Mouse (Mus musculus) heart, embryonic 15.5 days (tissue): Measurements from ENCODE around the gene Dnajc1. TPM values are rescaled to one million over a fixed set of nuclear protein-coding genes. Genes with fewer than 3 reads are reported as not detected.

Experiments used
- ATAC-seq: fragments of 200-750 bp; cut with Nextera tagmentation; replicated peaks from 2 replicates; pipeline ENCODE4 v1.8.0; 2017; ENCODE audit warnings: low read depth, moderate TSS enrichment; ENCODE audit not compliant: insufficient number of reproducible peaks, insufficient read depth, low FRiP score
- H3K27ac ChIP-seq: fragments of 300-500 bp; sonication (generic); 2 replicates; pipeline ENCODE4 v1.5.1; 2015; ENCODE audit warnings: mild to moderate bottlenecking, inconsistent platforms
- H3K27me3 ChIP-seq: fragments of 300-500 bp; sonication (generic); 2 replicates; pipeline ENCODE4 v1.6.1; 2015; ENCODE audit warnings: inconsistent platforms
- H3K36me3 ChIP-seq: fragments of 300-500 bp; sonication (generic); 2 replicates; pipeline ENCODE4 v1.6.1; 2015; ENCODE audit warnings: mild to moderate bottlenecking, inconsistent platforms
- H3K4me1 ChIP-seq: fragments of 300-500 bp; sonication (generic); replicated peaks from 2 replicates; pipeline ENCODE4 v1.6.1; 2015; ENCODE audit warnings: inconsistent platforms
- H3K4me2 ChIP-seq: fragments of 300-500 bp; sonication (generic); 2 replicates; pipeline ENCODE4 v1.6.1; 2015; ENCODE audit warnings: inconsistent platforms, mild to moderate bottlenecking, moderate library complexity
- H3K4me3 ChIP-seq: fragments of 300-500 bp; sonication (generic); 2 replicates; pipeline ENCODE4 v1.5.1; 2015; ENCODE audit warnings: mild to moderate bottlenecking, inconsistent platforms
- H3K9ac ChIP-seq: fragments of 300-500 bp; sonication (generic); 2 replicates; pipeline ENCODE4 v1.6.1; 2015; ENCODE audit warnings: mild to moderate bottlenecking, inconsistent platforms
- H3K9me3 ChIP-seq: fragments of 300-500 bp; sonication (generic); replicated peaks from 2 replicates; pipeline ENCODE4 v1.6.1; 2016; ENCODE audit warnings: inconsistent platforms
- WGBS: fragments of 180-500 bp; shearing (Covaris S2); methylation state at CpG from one replicate; pipeline ENCODE4 v1.1.7; 2015; ENCODE audit warnings: mixed read lengths; 5-methylcytosine and 5-hydroxymethylcytosine counted together
- polyA plus RNA-seq: library from polyadenylated mRNA; unstranded; fragments of >200 nt; fragmentation: Nextera tagmentation; extraction: Ambion mirVana; gene quantifications from 2 replicates; pipeline ENCODE4 v1.2.1, GENCODE M21; 2015

Gene Dnajc1
- polyA plus RNA-seq, 1 experiment from 2014 or later = 23.8 TPM

DNA sequence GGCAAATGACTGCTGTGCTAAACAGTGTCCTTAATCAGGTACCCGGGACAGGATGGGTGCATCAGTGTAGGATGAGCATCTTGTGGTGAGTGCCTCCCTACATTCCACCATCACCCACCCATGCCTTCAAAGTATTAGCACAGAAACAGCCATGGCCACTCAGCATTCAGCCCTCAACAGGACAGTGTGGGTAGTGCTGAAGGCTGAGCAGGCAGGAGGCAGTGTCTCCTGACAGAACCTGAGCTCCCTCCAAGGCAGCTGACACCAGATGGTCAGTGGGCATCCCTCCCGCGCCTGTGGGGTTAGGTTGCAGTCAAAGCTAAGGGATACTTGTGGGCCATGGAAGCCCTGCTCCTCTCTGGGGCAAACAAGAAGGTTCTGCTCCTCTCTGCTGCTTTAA lies 174.8 kb downstream of the Dnajc1 start:
- no peak overlapping the region for H3K9ac ChIP-seq
- H3K27ac ChIP-seq = no peak overlapping the region
- H3K4me2 ChIP-seq = no peak overlapping the region
- no peaks in the 10 kb centered on the region for H3K9me3 ChIP-seq
- peaks cover 37% of the 10 kb centered on the region for H3K36me3 ChIP-seq
- H3K4me3 ChIP-seq = no peak overlapping the region
- peaks cover 18% of the 10 kb centered on the region for H3K4me1 ChIP-seq
- H3K27me3 ChIP-seq = no peaks in the 10 kb centered on the region
- ATAC-seq = no peak
- WGBS = 78% methylated on average over 3 of the region's 3 CpGs

DNA sequence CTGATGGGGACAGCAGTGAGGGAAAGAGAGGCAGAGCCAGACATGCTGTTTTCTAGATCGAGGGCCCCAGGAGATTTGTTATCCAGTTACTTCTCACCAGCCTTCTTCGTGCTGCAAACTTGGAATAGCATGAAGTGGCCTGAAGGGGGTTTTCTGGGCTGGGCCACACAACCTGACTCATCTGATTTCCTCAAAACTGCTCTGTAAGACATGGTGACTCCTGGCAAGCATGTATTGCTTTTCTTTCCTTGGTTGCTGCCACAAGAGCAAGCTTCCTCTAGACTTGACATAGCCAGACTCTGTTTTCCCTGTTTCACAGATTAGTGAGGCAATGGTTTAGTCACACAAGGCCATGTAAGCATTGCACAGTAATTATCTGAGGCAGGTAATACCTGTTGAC lies 178.6 kb downstream of the Dnajc1 start:
- H3K9me3 ChIP-seq = no peaks in the 10 kb centered on the region
- no peak for ATAC-seq
- no peaks in the 10 kb centered on the region for H3K27me3 ChIP-seq
- peak overlapping the region; percentile 12; the same call in 1 of the 2 replicates for H3K27ac ChIP-seq
- no peak overlapping the region for H3K4me3 ChIP-seq
- peaks cover 9% of the 10 kb centered on the region for H3K4me1 ChIP-seq
- 37% methylated on average over 2 of the region's 2 CpGs for WGBS
- no peak overlapping the region for H3K9ac ChIP-seq
- no peak overlapping the region for H3K4me2 ChIP-seq
- H3K36me3 ChIP-seq = peaks cover 62% of the 10 kb centered on the region

- Histone ChIP-seq H3K27ac (no peak overlapping the region), H3K36me3 (peaks cover 77% of the 10 kb centered on the region), H3K9ac (no peak overlapping the region), H3K4me2 (no peak overlapping the region), H3K27me3 (no peaks in the 10 kb centered on the region), H3K9me3 (no peaks in the 10 kb centered on the region), H3K4me1 (peaks cover 3% of the 10 kb centered on the region), H3K4me3 (no peak overlapping the region)
- 83% methylated on average over 4 of the region's 4 CpGs for WGBS
- ATAC-seq = no peak
Measured at GRCm38 (mm10) chr2:18209948-18210347, 182.7 kb downstream of the Dnajc1 start.

- no peak for ATAC-seq
- no peak overlapping the region for H3K27ac ChIP-seq
- no peaks in the 10 kb centered on the region for H3K27me3 ChIP-seq
- peaks cover 3% of the 10 kb centered on the region for H3K4me1 ChIP-seq
- H3K36me3 ChIP-seq = peaks cover 71% of the 10 kb centered on the region
- H3K9me3 ChIP-seq = no peaks in the 10 kb centered on the region
- 88% methylated on average over 7 of the region's 7 CpGs for WGBS
- H3K4me3 ChIP-seq = no peak overlapping the region
- no peak overlapping the region for H3K4me2 ChIP-seq
- no peak overlapping the region for H3K9ac ChIP-seq
Measured at GRCm38 (mm10) chr2:18209211-18209823, 183.3 kb downstream of the Dnajc1 start.

DNA sequence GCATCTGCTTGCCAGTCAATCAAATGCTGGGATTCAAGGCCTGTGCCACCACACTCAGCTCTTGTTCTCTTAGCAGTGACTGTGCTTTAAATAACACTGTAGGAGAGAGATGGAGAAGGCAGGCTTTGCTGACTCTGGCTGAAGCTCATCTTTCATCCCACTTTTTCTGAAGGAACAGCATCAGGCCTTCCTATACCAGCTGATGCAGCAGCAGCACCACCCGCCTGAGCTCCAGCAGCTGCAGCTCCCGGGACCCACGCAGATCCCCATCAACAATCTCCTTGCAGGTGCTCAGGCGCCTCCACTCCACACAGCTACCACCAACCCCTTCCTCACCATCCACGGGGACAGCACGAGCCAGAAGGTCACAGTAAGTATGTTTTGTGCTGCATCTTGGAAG lies 184.1 kb downstream of the Dnajc1 start:
- Histone ChIP-seq H3K4me3 (no peak overlapping the region), H3K4me1 (no peaks in the 10 kb centered on the region), H3K9me3 (no peaks in the 10 kb centered on the region), H3K9ac (no peak overlapping the region), H3K36me3 (peaks cover 71% of the 10 kb centered on the region), H3K4me2 (no peak overlapping the region), H3K27ac (no peak overlapping the region), H3K27me3 (no peaks in the 10 kb centered on the region)
- 73% methylated on average over 6 of the region's 6 CpGs for WGBS
- ATAC-seq = no peak

GRCm38 (mm10) chr2:18206811-18207210 lies 185.8 kb downstream of the Dnajc1 start:
- Histone ChIP-seq H3K4me1 (no peaks in the 10 kb centered on the region), H3K27me3 (no peaks in the 10 kb centered on the region), H3K4me3 (no peak overlapping the region), H3K4me2 (no peak overlapping the region), H3K9me3 (no peaks in the 10 kb centered on the region), H3K9ac (no peak overlapping the region), H3K27ac (no peak overlapping the region), H3K36me3 (peaks cover 72% of the 10 kb centered on the region)
- ATAC-seq = no peak
- 87% methylated on average over 10 of the region's 10 CpGs for WGBS

- 78% methylated on average over 3 of the region's 3 CpGs for WGBS
- no peaks in the 10 kb centered on the region for H3K27me3 ChIP-seq
- peaks cover 64% of the 10 kb centered on the region for H3K36me3 ChIP-seq
- H3K27ac ChIP-seq = no peak overlapping the region
- H3K4me3 ChIP-seq = no peak overlapping the region
- H3K4me2 ChIP-seq = no peak overlapping the region
- no peak overlapping the region for H3K9ac ChIP-seq
- ATAC-seq = no peak
- H3K4me1 ChIP-seq = no peaks in the 10 kb centered on the region
- H3K9me3 ChIP-seq = no peaks in the 10 kb centered on the region
Measured at GRCm38 (mm10) chr2:18205118-18205517, 187.5 kb downstream of the Dnajc1 start.

- Histone ChIP-seq H3K9ac (no peak overlapping the region), H3K27ac (no peak overlapping the region), H3K9me3 (no peaks in the 10 kb centered on the region), H3K4me1 (no peaks in the 10 kb centered on the region), H3K27me3 (no peaks in the 10 kb centered on the region), H3K4me3 (no peak overlapping the region), H3K36me3 (peaks cover 56% of the 10 kb centered on the region), H3K4me2 (no peak overlapping the region)
- no peak for ATAC-seq
- 93% methylated on average over 4 of the region's 4 CpGs for WGBS
Measured at GRCm38 (mm10) chr2:18202923-18203322, 189.7 kb downstream of the Dnajc1 start.

DNA sequence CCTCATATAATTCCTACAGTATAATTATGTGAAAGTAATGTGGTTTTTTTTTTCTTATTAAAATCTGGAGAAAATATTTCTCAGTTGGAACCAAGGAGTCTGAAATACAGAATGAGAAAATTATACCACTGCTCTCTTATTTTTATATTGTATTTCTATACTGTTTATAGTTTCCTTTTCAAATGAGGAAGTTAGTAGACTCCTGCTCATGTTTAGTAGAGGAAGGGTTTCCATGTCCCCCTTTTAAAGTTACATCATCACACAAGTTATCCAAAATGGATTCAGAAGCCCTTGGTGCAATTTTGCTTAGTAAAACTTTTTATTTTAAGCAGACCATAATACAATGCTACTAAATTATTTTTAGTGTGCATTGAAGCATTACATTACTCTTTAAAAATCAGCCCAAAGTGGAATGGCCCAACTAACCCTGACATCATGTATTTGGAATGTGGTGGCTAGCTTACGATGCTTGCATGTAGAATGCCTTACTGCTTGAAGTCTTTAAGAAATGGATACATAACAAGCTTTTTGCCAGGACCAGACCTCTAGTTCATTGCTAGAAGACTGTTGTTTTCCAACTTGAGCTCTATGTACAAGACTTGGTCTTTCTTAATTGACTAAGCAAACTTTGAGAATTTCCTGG lies 190.7 kb downstream of the Dnajc1 start:
- H3K27ac ChIP-seq = no peak overlapping the region
- no peaks in the 10 kb centered on the region for H3K27me3 ChIP-seq
- H3K36me3 ChIP-seq = peaks cover 54% of the 10 kb centered on the region
- no peak for ATAC-seq
- H3K4me2 ChIP-seq = no peak overlapping the region
- no peaks in the 10 kb centered on the region for H3K9me3 ChIP-seq
- WGBS = 37% methylated on average over 1 of the region's 1 CpGs
- H3K4me1 ChIP-seq = no peaks in the 10 kb centered on the region
- no peak overlapping the region for H3K4me3 ChIP-seq
- H3K9ac ChIP-seq = no peak overlapping the region

- Histone ChIP-seq H3K27ac (peak overlapping the region; percentile 15; the same call in 1 of the 2 replicates), H3K4me1 (0 out of 2 replicates have a peak, but pooled peaks cover 4% of the 10 kb centered on the region), H3K27me3 (no peaks in the 10 kb centered on the region), H3K9me3 (no peaks in the 10 kb centered on the region), H3K36me3 (peaks cover 32% of the 10 kb centered on the region), H3K4me3 (no peak overlapping the region), H3K9ac (no peak overlapping the region), H3K4me2 (no peak overlapping the region)
- no peak for ATAC-seq
- WGBS = 59% methylated on average over 3 of the region's 3 CpGs
Measured at GRCm38 (mm10) chr2:18195691-18196396, 196.8 kb downstream of the Dnajc1 start.

GRCm38 (mm10) chr2:18195285-18195684 lies 197.3 kb downstream of the Dnajc1 start:
- Histone ChIP-seq H3K9me3 (no peaks in the 10 kb centered on the region), H3K27ac (no peak overlapping the region), H3K9ac (no peak overlapping the region), H3K36me3 (peaks cover 30% of the 10 kb centered on the region), H3K4me1 (0 out of 2 replicates have a peak, but pooled peaks cover 4% of the 10 kb centered on the region), H3K4me2 (no peak overlapping the region), H3K4me3 (no peak overlapping the region), H3K27me3 (no peaks in the 10 kb centered on the region)
- ATAC-seq = no peak
- 81% methylated on average over 4 of the region's 4 CpGs for WGBS
